Mouse (Mus musculus) brain, embryonic 14.5 days (tissue): ENCODE measurements around the gene Clrn1.

Experiments
- CTCF ChIP-seq: fragments of 200-500 bp; IDR thresholded peaks from 2 replicates; pipeline ENCODE4 v1.5.1; 2012; ENCODE audit warnings: inconsistent platforms, mild to moderate bottlenecking, moderate library complexity, borderline replicate concordance; ENCODE audit not compliant: insufficient read depth, insufficient read length; ENCODE audit errors: extremely low read depth
- POLR2A ChIP-seq: fragments of 200-500 bp; IDR thresholded peaks from 2 replicates; pipeline ENCODE4 v1.6.1; 2012; ENCODE audit warnings: mild to moderate bottlenecking, inconsistent platforms, borderline replicate concordance; ENCODE audit not compliant: poor library complexity, insufficient read depth, insufficient read length, severe bottlenecking; ENCODE audit errors: extremely low read depth

GRCm38 (mm10) chr3:58884801-58885573 is at the start of gene Clrn1:
- TF ChIP-seq POLR2A, result no peak
- TF ChIP-seq CTCF, result no peak
